Comparison of ENCODE assay signal across 12 mouse cellular contexts in the genomic region with DNA sequence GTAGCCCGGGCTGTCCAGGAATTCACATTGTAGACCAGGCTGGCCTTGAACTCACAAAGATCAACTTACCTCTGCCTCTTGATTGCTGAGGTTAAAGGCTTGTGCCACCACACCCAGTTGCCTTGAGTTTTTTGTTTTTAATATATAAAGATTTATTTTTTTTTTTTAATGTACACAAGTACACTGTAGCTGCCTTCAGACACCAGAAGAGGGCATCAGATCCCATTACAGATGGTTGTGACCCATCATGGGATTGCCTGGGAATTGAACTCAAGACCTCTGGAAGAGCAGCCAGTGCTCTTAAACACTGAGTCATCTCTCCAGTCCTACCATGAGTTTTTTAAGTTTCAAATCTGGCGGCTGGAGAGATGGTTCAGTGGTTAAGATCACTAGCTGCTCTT. TPM values are rescaled to one million over a fixed set of nuclear protein-coding genes. Genes with fewer than 3 reads are reported as not detected.
DNase-seq lines count a peak whose midpoint lies in the region; ATAC-seq lines count a peak whose summit lies in the region.
"Had no signal": no experiment of that assay in that cellular context is flagged by ENCODE, and none has a peak within 500 bp of the region (broad histone marks: within the 10 kb centered on the region; RNA-seq: fewer than 3 reads in every experiment).

No protein-coding gene starts in this region.

- no peaks in the 10 kb centered on the region for H3K9me3 ChIP-seq in kidney, embryonic 15.5 days (replicated peaks)
- no peaks in the 10 kb centered on the region for H3K9me3 ChIP-seq in liver, embryonic 12.5 days (replicated peaks)
- H3K9me3 ChIP-seq: embryonic facial prominence, embryonic 12.5 days; midbrain, embryonic 12.5 days had no signal

- no peak overlapping the region for H3K27ac ChIP-seq in kidney, embryonic 15.5 days
- H3K27ac ChIP-seq in liver, embryonic 12.5 days: peak overlapping the region; percentile 95; the same call in 1 of the 2 replicates

- peaks cover 52% of the 10 kb centered on the region for H3K4me1 ChIP-seq in kidney, embryonic 15.5 days
- H3K4me1 ChIP-seq in liver, embryonic 12.5 days: peaks cover 64% of the 10 kb centered on the region

- peak overlapping the region; percentile 80 for H3K4me2 ChIP-seq in kidney, embryonic 15.5 days
- peak overlapping the region; percentile 72 for H3K4me2 ChIP-seq in liver, embryonic 12.5 days

- no peaks in the 10 kb centered on the region for H3K27me3 ChIP-seq in kidney, embryonic 15.5 days
- no peaks in the 10 kb centered on the region for H3K27me3 ChIP-seq in liver, embryonic 12.5 days (replicated peaks)
- H3K27me3 ChIP-seq: embryonic facial prominence, embryonic 12.5 days; midbrain, embryonic 12.5 days had no signal

- 66% methylated on average over 2 of the region's 2 CpGs for WGBS in kidney, embryonic 15.5 days
- WGBS in liver, embryonic 12.5 days (ENCODE audit: insufficient replicate concordance): 58% methylated on average over 2 of the region's 2 CpGs

- peaks cover 12% of the 10 kb centered on the region for H3K36me3 ChIP-seq in kidney, embryonic 15.5 days
- peaks cover 16% of the 10 kb centered on the region for H3K36me3 ChIP-seq in liver, embryonic 12.5 days

- no peak for ATAC-seq in kidney, embryonic 15.5 days (replicated peaks; ENCODE audit: low FRiP score)
- no peak for ATAC-seq in liver, embryonic 12.5 days
- no peak for ATAC-seq in inflammation-experienced regulatory T-cells, adult 6 months
- ATAC-seq in cerebellum, adult (ENCODE audit: insufficient number of reproducible peaks, low FRiP score, low TSS enrichment): no peak

- H3K9ac ChIP-seq in kidney, embryonic 15.5 days: no peak overlapping the region
- H3K9ac ChIP-seq in liver, embryonic 12.5 days: 0 out of 2 replicates have a peak overlapping the region, but pooled peaks have one; percentile 88

- peak overlapping the region; percentile 94; the same call in 1 of the 2 replicates for H3K4me3 ChIP-seq in kidney, embryonic 15.5 days (replicated peaks)
- H3K4me3 ChIP-seq in liver, embryonic 12.5 days: peak overlapping the region; percentile 73

- DNase-seq in embryo, embryonic 10.5 days (ENCODE audit: low spot score): peak; percentile 9
- DNase-seq in embryo, embryonic 10 days (ENCODE audit: low spot score): no peak
- DNase-seq in kidney, adult 11 months: no peak
- DNase-seq in 3T3-L1 (ENCODE audit: low read depth, low spot score): peak; percentile 71
- DNase-seq: heart, postnatal 14 days had no signal

RNA-seq across cellular contexts. Expression of gene Pex12, which starts 1.0 kb away (rescaled TPM):
- 11.7 and 13.2 TPM in 2 replicates for polyA plus RNA-seq in kidney, embryonic 15.5 days (2015; fragmentation: Nextera tagmentation; extraction: Ambion mirVana)
- 8.2 and 8.3 TPM in 2 replicates for polyA plus RNA-seq in liver, embryonic 12.5 days (2016; fragmentation: Nextera tagmentation; extraction: Ambion mirVana)
- 10 to 100 TPM in 2 of 3 experiments, 1 to 10 TPM in 1; 8.4 to 15.4 (median 13.2) TPM for polyA plus RNA-seq in inflammation-experienced regulatory T-cells, adult 6 months (2017; shearing (Covaris generic))

RNA-seq across cellular contexts. Expression of gene Ap2b1, which starts 2.6 kb away (rescaled TPM):
- 62.5 and 65.2 TPM in 2 replicates for polyA plus RNA-seq in kidney, embryonic 15.5 days (2015; fragmentation: Nextera tagmentation; extraction: Ambion mirVana)
- 32.8 and 33.4 TPM in 2 replicates for polyA plus RNA-seq in liver, embryonic 12.5 days (2016; fragmentation: Nextera tagmentation; extraction: Ambion mirVana)
- 10 to 100 TPM; 57.2 to 59.1 (median 57.7) TPM for polyA plus RNA-seq in inflammation-experienced regulatory T-cells, adult 6 months (2017; shearing (Covaris generic))

RNA-seq across cellular contexts. Expression of gene Slfn14, which starts 14.9 kb away (rescaled TPM):
- polyA plus RNA-seq in kidney, embryonic 15.5 days (2015; fragmentation: Nextera tagmentation; extraction: Ambion mirVana): 0.30 and 0.66 TPM in 2 replicates
- polyA plus RNA-seq in liver, embryonic 12.5 days (2016; fragmentation: Nextera tagmentation; extraction: Ambion mirVana): 14.5 and 15.6 TPM in 2 replicates
- polyA plus RNA-seq in inflammation-experienced regulatory T-cells, adult 6 months (2017; shearing (Covaris generic)): under 1 TPM in 1 of 3 experiments, not detected in 2; 0.09 TPM
- polyA plus RNA-seq: C2C12 had no signal

Comparison
In these comparisons a context has a peak if more than half of its experiments do, and no peak if none do; other contexts are left out.
1. DNase-seq: peak in embryo, embryonic 10.5 days (single experiment) and 3T3-L1 (single experiment); none in embryo, embryonic 10 days (single experiment) and kidney, adult 11 months (single experiment).